Mouse (Mus musculus) forebrain, postnatal 0 days (tissue): ENCODE results near the gene Nsf. TPM values are rescaled to one million over a fixed set of nuclear protein-coding genes. Genes with fewer than 3 reads are reported as not detected.

Experiments
- ATAC-seq: fragments of 200-750 bp; cut with Nextera tagmentation; 2 replicates; pipeline ENCODE4 v1.8.0; 2017; ENCODE audit warnings: mild to moderate bottlenecking, moderate library complexity
- DNase-seq: peaks from one replicate; pipeline ENCODE4 v3.0.0-alpha.2; 2015
- H3K27ac ChIP-seq: fragments of 300-500 bp; sonication (generic); 2 replicates; pipeline ENCODE4 v1.5.1; 2014; ENCODE audit warnings: low read depth, mild to moderate bottlenecking, antibody characterized with exemption, low read length, moderate library complexity, mixed read lengths
- H3K27me3 ChIP-seq: fragments of 300-500 bp; sonication (generic); 2 replicates; pipeline ENCODE4 v1.6.1; 2014; ENCODE audit warnings: mild to moderate bottlenecking, low read length, mixed read lengths; ENCODE audit not compliant: insufficient read depth
- H3K36me3 ChIP-seq: fragments of 300-500 bp; sonication (generic); 2 replicates; pipeline ENCODE4 v1.6.1; 2014; ENCODE audit warnings: mild to moderate bottlenecking, moderate library complexity; ENCODE audit not compliant: insufficient read depth
- H3K4me1 ChIP-seq: fragments of 300-500 bp; sonication (generic); 2 replicates; pipeline ENCODE4 v1.6.1; 2014; ENCODE audit warnings: antibody characterized with exemption; ENCODE audit not compliant: insufficient read depth
- H3K4me2 ChIP-seq: fragments of 300-500 bp; sonication (generic); 2 replicates; pipeline ENCODE4 v1.6.1; 2014; ENCODE audit warnings: low read depth, mild to moderate bottlenecking, moderate library complexity
- H3K4me3 ChIP-seq: fragments of 300-500 bp; sonication (generic); 2 replicates; pipeline ENCODE4 v1.5.1; 2014; ENCODE audit warnings: low read depth, low read length, mixed read lengths
- H3K9ac ChIP-seq: fragments of 300-500 bp; sonication (generic); 2 replicates; pipeline ENCODE4 v1.6.1; 2014; ENCODE audit warnings: mild to moderate bottlenecking
- H3K9me3 ChIP-seq: fragments of 300-500 bp; sonication (generic); 2 replicates; pipeline ENCODE4 v1.6.1; 2016; ENCODE audit warnings: low read length
- CTCF ChIP-seq: sonication (generic); IDR thresholded peaks from 2 replicates; pipeline ENCODE4 v1.5.1; 2016; ENCODE audit warnings: antibody characterized with exemption, control low read depth, low read depth
- WGBS: fragments of 180-500 bp; shearing (Covaris S2); extraction: QIAGEN DNeasy Blood & Tissue Kit; methylation state at CpG from one replicate; pipeline ENCODE4 v1.1.7; 2014; 5-methylcytosine and 5-hydroxymethylcytosine counted together
- polyA plus RNA-seq: library from polyadenylated mRNA; unstranded; fragments of >200 nt; fragmentation: Nextera tagmentation; extraction: Ambion mirVana; gene quantifications from 2 replicates; pipeline ENCODE4 v1.2.1, GENCODE M21; 2015
- total RNA-seq: library from RNA; depleted of rRNA; stranded (reverse); fragments of >200 nt; gene quantifications from 2 replicates; pipeline ENCODE4 v1.2.3, GENCODE M21; 2014

Gene Nsf
- total and polyA plus RNA-seq, 2 experiments from 2014 or later, result 134 to 184 TPM

GRCm38 (mm10) chr11:103969278-103969677, 15.4 kb upstream of the Nsf start:
- Histone ChIP-seq H3K4me1 (0 out of 2 replicates have a peak, but pooled peaks cover 7% of the 10 kb centered on the region), H3K4me3 (no peak overlapping the region), H3K4me2 (no peak overlapping the region), H3K36me3 (peaks cover 25% of the 10 kb centered on the region), H3K27me3 (no peaks in the 10 kb centered on the region), H3K9ac (no peak overlapping the region), H3K9me3 (no peaks in the 10 kb centered on the region), H3K27ac (no peak overlapping the region)
- DNase-seq, result no peak
- TF ChIP-seq CTCF, result no peak
- WGBS, result 93% methylated on average over 5 of the region's 5 CpGs
- ATAC-seq, result no peak

- H3K9me3 ChIP-seq, result no peaks in the 10 kb centered on the region
- H3K4me2 ChIP-seq, result peak overlapping the region; percentile 72
- peaks cover 11% of the 10 kb centered on the region; the same call in 1 of the 2 replicates for H3K36me3 ChIP-seq
- no peak for TF ChIP-seq CTCF
- ATAC-seq (no peak), DNase-seq (peak; percentile 66)
- no peaks in the 10 kb centered on the region for H3K27me3 ChIP-seq
- H3K4me3 ChIP-seq, result peak overlapping the region; percentile 96
- peak overlapping the region; percentile 92 for H3K9ac ChIP-seq
- peak overlapping the region; percentile 96 for H3K27ac ChIP-seq
- H3K4me1 ChIP-seq, result 0 out of 2 replicates have a peak, but pooled peaks cover 7% of the 10 kb centered on the region
- WGBS, result 2% methylated on average over 20 of the region's 20 CpGs
These were observed 13.4 kb upstream of the Nsf start for GRCm38 (mm10) chr11:103967106-103967735.

GRCm38 (mm10) chr11:103956866-103957265, 3.0 kb upstream of the Nsf start:
- no peak for TF ChIP-seq CTCF
- DNase-seq, result no peak
- Histone ChIP-seq H3K27me3 (no peaks in the 10 kb centered on the region), H3K4me1 (peaks cover 17% of the 10 kb centered on the region; the same call in 1 of the 2 replicates), H3K27ac (no peak overlapping the region), H3K9me3 (no peaks in the 10 kb centered on the region), H3K9ac (no peak overlapping the region), H3K4me2 (no peak overlapping the region), H3K36me3 (no peaks in the 10 kb centered on the region), H3K4me3 (no peak overlapping the region)
- WGBS, result 86% methylated on average over 4 of the region's 4 CpGs
- ATAC-seq, result no peak

- no peaks in the 10 kb centered on the region for H3K9me3 ChIP-seq
- H3K9ac ChIP-seq, result peak overlapping the region; percentile 92
- 2% methylated on average over 29 of the region's 32 CpGs for WGBS
- no peaks in the 10 kb centered on the region for H3K36me3 ChIP-seq
- peak overlapping the region; percentile 79 for H3K4me3 ChIP-seq
- 0 out of 2 replicates have a peak, but pooled peaks have one; percentile 19 for TF ChIP-seq CTCF
- H3K4me1 ChIP-seq, result peaks cover 16% of the 10 kb centered on the region; the same call in 1 of the 2 replicates
- peak; percentile 67 for DNase-seq
- H3K27me3 ChIP-seq, result no peaks in the 10 kb centered on the region
- H3K27ac ChIP-seq, result peak overlapping the region; percentile 88
- H3K4me2 ChIP-seq, result peak overlapping the region; percentile 54
- peak; percentile 81 for ATAC-seq
These were observed 592 bp downstream of the Nsf start for GRCm38 (mm10) chr11:103953032-103953895.

GRCm38 (mm10) chr11:103952635-103953031, 1.2 kb downstream of the Nsf start:
- ATAC-seq (no peak), DNase-seq (no peak)
- peaks cover 16% of the 10 kb centered on the region; the same call in 1 of the 2 replicates for H3K4me1 ChIP-seq
- peak overlapping the region; percentile 54 for H3K4me2 ChIP-seq
- H3K4me3 ChIP-seq, result peak overlapping the region; percentile 79
- no peak for TF ChIP-seq CTCF
- no peaks in the 10 kb centered on the region for H3K9me3 ChIP-seq
- H3K36me3 ChIP-seq, result no peaks in the 10 kb centered on the region
- 49% methylated on average over 5 of the region's 5 CpGs for WGBS
- no peaks in the 10 kb centered on the region for H3K27me3 ChIP-seq
- peak overlapping the region; percentile 92 for H3K9ac ChIP-seq
- H3K27ac ChIP-seq, result no peak overlapping the region

- Histone ChIP-seq H3K9me3 (no peaks in the 10 kb centered on the region), H3K27me3 (no peaks in the 10 kb centered on the region), H3K36me3 (no peaks in the 10 kb centered on the region), H3K4me1 (peaks cover 16% of the 10 kb centered on the region; the same call in 1 of the 2 replicates), H3K9ac (no peak overlapping the region), H3K4me2 (no peak overlapping the region; the same call in 1 of the 2 replicates), H3K4me3 (no peak overlapping the region), H3K27ac (no peak overlapping the region)
- 77% methylated on average over 7 of the region's 7 CpGs for WGBS
- ATAC-seq (no peak), DNase-seq (no peak)
- TF ChIP-seq CTCF, result no peak
These were observed 2.8 kb downstream of the Nsf start for GRCm38 (mm10) chr11:103951106-103951505.

- no peaks in the 10 kb centered on the region for H3K27me3 ChIP-seq
- no peak overlapping the region for H3K9ac ChIP-seq
- H3K9me3 ChIP-seq, result no peaks in the 10 kb centered on the region
- H3K36me3 ChIP-seq, result no peaks in the 10 kb centered on the region
- ATAC-seq (no peak), DNase-seq (no peak)
- no peak overlapping the region for H3K27ac ChIP-seq
- no peak overlapping the region for H3K4me3 ChIP-seq
- no peak for TF ChIP-seq CTCF
- 92% methylated on average over 7 of the region's 7 CpGs for WGBS
- no peak overlapping the region for H3K4me2 ChIP-seq
- peaks cover 16% of the 10 kb centered on the region; the same call in 1 of the 2 replicates for H3K4me1 ChIP-seq
These were observed 4.9 kb downstream of the Nsf start for GRCm38 (mm10) chr11:103948952-103949351.
